8 mouse cellular contexts compared by ENCODE assay signal in genomic region chrX:150956522-150957300, GRCm38 (mm10).
DNase-seq lines count a peak whose midpoint lies in the region; ATAC-seq and TF ChIP-seq lines count a peak whose summit lies in the region.

No protein-coding gene starts in this region.

- H3K27me3 ChIP-seq in hindbrain, embryonic 12.5 days, result no peaks in the 10 kb centered on the region
- H3K27me3 ChIP-seq in lung, postnatal 0 days (replicated peaks; ENCODE audit: insufficient read depth, low read length), result no peaks in the 10 kb centered on the region

- H3K27ac ChIP-seq in hindbrain, embryonic 12.5 days, result peak overlapping the region; percentile 67
- no peak overlapping the region for H3K27ac ChIP-seq in lung, postnatal 0 days (ENCODE audit: low read length)

- H3K4me3 ChIP-seq in hindbrain, embryonic 12.5 days, result peak overlapping the region; percentile 22; the same call in 1 of the 2 replicates
- H3K4me3 ChIP-seq in lung, postnatal 0 days (ENCODE audit: low read depth, low read length), result 0 out of 2 replicates have a peak overlapping the region, but pooled peaks have one; percentile 2

- H3K9me3 ChIP-seq in hindbrain, embryonic 12.5 days (replicated peaks), result no peaks in the 10 kb centered on the region
- no peaks in the 10 kb centered on the region for H3K9me3 ChIP-seq in lung, postnatal 0 days (ENCODE audit: low read length)

- WGBS in hindbrain, embryonic 12.5 days, result 16% methylated on average over 25 of the region's 25 CpGs
- WGBS in lung, postnatal 0 days, result 17% methylated on average over 25 of the region's 25 CpGs

- peak overlapping the region; percentile 26 for H3K4me2 ChIP-seq in hindbrain, embryonic 12.5 days (replicated peaks)
- peak overlapping the region; percentile 32; the same call in 1 of the 2 replicates for H3K4me2 ChIP-seq in lung, postnatal 0 days (replicated peaks; ENCODE audit: low read depth, low read length)

- peak; percentile 93 for DNase-seq in R1 (ENCODE audit: low read depth, low spot score)
- DNase-seq in cerebellum, postnatal 10 days, result peak; percentile 73 to 75
- peak; percentile 4 to 16 for DNase-seq in frontal cortex, postnatal 25 days (ENCODE audit: low spot score in 2 of 2)
- DNase-seq in layer of hippocampus, postnatal 14 days (ENCODE audit: low spot score in 2 of 2), result peak; percentile 26 to 29
- DNase-seq in lung, postnatal 0 days (ENCODE audit: low spot score), result peak; percentile 92
- DNase-seq in retina, adult 2 months (ENCODE audit: low read depth, low spot score), result peak; percentile 18
- peak; percentile 71 for DNase-seq in thymus, postnatal 4 days

- no peaks in the 10 kb centered on the region for H3K36me3 ChIP-seq in hindbrain, embryonic 12.5 days
- no peaks in the 10 kb centered on the region for H3K36me3 ChIP-seq in lung, postnatal 0 days (ENCODE audit: insufficient read depth, low read length)

- peak; percentile 95 for ATAC-seq in hindbrain, embryonic 12.5 days (ENCODE audit: low FRiP score)
- ATAC-seq in lung, postnatal 0 days, result peak; percentile 94

- no peak overlapping the region for H3K9ac ChIP-seq in hindbrain, embryonic 12.5 days
- no peak overlapping the region for H3K9ac ChIP-seq in lung, postnatal 0 days (replicated peaks; ENCODE audit: low read depth)

- H3K4me1 ChIP-seq in hindbrain, embryonic 12.5 days, result no peaks in the 10 kb centered on the region
- H3K4me1 ChIP-seq in lung, postnatal 0 days (ENCODE audit: insufficient read depth, low read depth, low read length), result no peaks in the 10 kb centered on the region

- peak; percentile 71 for TF ChIP-seq CTCF in lung, postnatal 0 days (IDR thresholded peaks at IDR 0.05)

- no peak for TF ChIP-seq EP300 in lung, postnatal 0 days (IDR thresholded peaks at IDR 0.05)

Comparison
In these comparisons a context has a peak if more than half of its experiments do, and no peak if none do; other contexts are left out.
1. DNase-seq: peak in every context shown above with its lines; median percentile 93 in R1; 92 in lung, postnatal 0 days; 74 in cerebellum, postnatal 10 days; 71 in thymus, postnatal 4 days; 28 in layer of hippocampus, postnatal 14 days; 18 in retina, adult 2 months; 10 in frontal cortex, postnatal 25 days.